Mouse (Mus musculus) MEL (cell line): ENCODE measurements at regions not wholly inside any gene's neighbourhood (a gene's known extent, or its start where the extent isn't known, plus 50 kb on each side); places are given as distances from the start of the nearest gene placed in this dataset.
"Not testable (repeated sequence)": the region's sequence is repeated elsewhere in the genome, so short reads cannot be mapped to it uniquely, and the experiment has no call there.

ENCODE experiments used
- DNase-seq: peaks from one replicate; pipeline ENCODE4 v3.0.0; 2011; ENCODE audit warnings: low read depth, low spot score
- H3K27ac ChIP-seq: 2 replicates; pipeline ENCODE4 v1.5.1; 2012; ENCODE audit warnings: low read depth, mild to moderate bottlenecking, control low read depth, low read length, moderate library complexity; ENCODE audit not compliant: control insufficient read depth
- H3K27me3 ChIP-seq, 2 experiments: fragments of 150-350 bp in 1 of 2; sonication (generic) in 1 of 2; 2 replicates each; pipeline ENCODE4 v1.6.1; 2012; ENCODE audit warnings: low read length in 2 of 2, mild to moderate bottlenecking in 2 of 2, improper control_type of control experiment in 1 of 2, moderate library complexity in 1 of 2; ENCODE audit not compliant: insufficient read depth in 2 of 2, control insufficient read depth in 1 of 2
- H3K36me3 ChIP-seq, 2 experiments: 2 replicates each; pipeline ENCODE4 v1.6.1; 2012 to 2014; ENCODE audit warnings: low read length in 2 of 2, improper control_type of control experiment in 1 of 2, inconsistent platforms in 1 of 2, mild to moderate bottlenecking in 1 of 2; ENCODE audit not compliant: insufficient read depth in 2 of 2, control insufficient read depth in 1 of 2
- H3K4me1 ChIP-seq, 2 experiments: fragments of 150-350 bp in 1 of 2; sonication (generic) in 1 of 2; 2 replicates each; pipeline ENCODE4 v1.6.1; 2012; ENCODE audit warnings: low read length in 2 of 2, improper control_type of control experiment in 1 of 2, mild to moderate bottlenecking in 1 of 2; ENCODE audit not compliant: insufficient read depth in 2 of 2, control insufficient read depth in 1 of 2
- H3K4me3 ChIP-seq, 2 experiments: fragments of 150-350 bp in 1 of 2; sonication (generic) in 1 of 2; 2 replicates each; pipeline ENCODE4 v1.5.1; 2012; ENCODE audit warnings: low read depth in 2 of 2, low read length in 2 of 2, mild to moderate bottlenecking in 2 of 2, moderate library complexity in 2 of 2, control low read depth in 1 of 2, improper control_type of control experiment in 1 of 2; ENCODE audit not compliant: control insufficient read depth in 1 of 2, insufficient read depth in 1 of 2
- H3K79me2 ChIP-seq: 2 replicates; pipeline ENCODE4 v1.6.1; 2012; ENCODE audit warnings: mild to moderate bottlenecking, low read length, moderate library complexity; ENCODE audit not compliant: control insufficient read depth, poor library complexity, insufficient read depth
- H3K9ac ChIP-seq: 2 replicates; pipeline ENCODE4 v1.6.1; 2012; ENCODE audit warnings: low read depth, mild to moderate bottlenecking, control low read depth, low read length, moderate library complexity; ENCODE audit not compliant: control insufficient read depth, poor library complexity, severe bottlenecking
- H3K9me3 ChIP-seq: fragments of 150-350 bp; sonication (generic); replicated peaks from 2 replicates; pipeline ENCODE4 v1.6.1; 2012; ENCODE audit warnings: mild to moderate bottlenecking, low read length, improper control_type of control experiment, moderate library complexity; ENCODE audit not compliant: insufficient read depth
- CHD1 ChIP-seq: IDR thresholded peaks from 2 replicates; pipeline ENCODE4 v1.6.1; 2012; ENCODE audit warnings: low read depth, mild to moderate bottlenecking, inconsistent platforms, low read length, improper control_type of control experiment
- E2F4 ChIP-seq: IDR thresholded peaks from 2 replicates; pipeline ENCODE4 v1.6.1; 2011; ENCODE audit warnings: low read depth, low read length, improper control_type of control experiment, borderline replicate concordance
- EP300 ChIP-seq, 2 experiments: IDR thresholded peaks; 2 replicates each; pipeline ENCODE4 v1.6.1; 2011; ENCODE audit warnings: improper control_type of control experiment in 2 of 2, low read length in 2 of 2, low read depth in 1 of 2, mild to moderate bottlenecking in 1 of 2
- ETS1 ChIP-seq: IDR thresholded peaks from 2 replicates; pipeline ENCODE4 v1.6.1; 2012; ENCODE audit warnings: low read depth, mild to moderate bottlenecking, inconsistent platforms, low read length, improper control_type of control experiment, moderate library complexity
- HCFC1 ChIP-seq: IDR thresholded peaks from 2 replicates; pipeline ENCODE4 v1.6.1; 2012; ENCODE audit warnings: low read depth, mild to moderate bottlenecking, inconsistent platforms, low read length, improper control_type of control experiment, moderate library complexity
- JUND ChIP-seq: IDR thresholded peaks from 2 replicates; pipeline ENCODE4 v1.6.1; 2011; ENCODE audit warnings: low read depth, mild to moderate bottlenecking, improper control_type of control experiment, low read length
- KAT2A ChIP-seq: conservative IDR thresholded peaks from 2 replicates; pipeline ENCODE4 v1.6.1; 2012; ENCODE audit warnings: low read depth, low read length, improper control_type of control experiment, inconsistent platforms
- MAZ ChIP-seq: IDR thresholded peaks from 2 replicates; pipeline ENCODE4 v1.6.1; 2012; ENCODE audit warnings: low read depth, mild to moderate bottlenecking, inconsistent platforms, low read length, improper control_type of control experiment
- MEF2A ChIP-seq: IDR thresholded peaks from 2 replicates; pipeline ENCODE4 v1.6.1; 2014; ENCODE audit warnings: low read depth, mild to moderate bottlenecking, inconsistent platforms, low read length, improper control_type of control experiment; ENCODE audit not compliant: poor library complexity, insufficient replicate concordance, severe bottlenecking; ENCODE audit errors: extremely low read depth
- MYB ChIP-seq: IDR thresholded peaks from 2 replicates; pipeline ENCODE4 v1.6.1; 2011; ENCODE audit warnings: mild to moderate bottlenecking, low read depth, low read length, improper control_type of control experiment
- NRF1 ChIP-seq: IDR thresholded peaks from 2 replicates; pipeline ENCODE4 v1.6.1; 2014; ENCODE audit warnings: low read depth, mild to moderate bottlenecking, inconsistent platforms, low read length, improper control_type of control experiment, moderate library complexity; ENCODE audit not compliant: poor library complexity, insufficient read depth, severe bottlenecking
- SMC3 ChIP-seq: IDR thresholded peaks from 2 replicates; pipeline ENCODE4 v1.6.1; 2011; ENCODE audit warnings: low read depth, low read length, improper control_type of control experiment
- TCF12 ChIP-seq: IDR thresholded peaks from 2 replicates; pipeline ENCODE4 v1.6.1; 2014; ENCODE audit warnings: low read depth, mild to moderate bottlenecking, inconsistent platforms, low read length, improper control_type of control experiment, moderate library complexity
- USF1 ChIP-seq: IDR thresholded peaks from 2 replicates; pipeline ENCODE4 v1.6.1; 2014; ENCODE audit warnings: low read depth, mild to moderate bottlenecking, inconsistent platforms, low read length, improper control_type of control experiment, moderate library complexity
- ZMIZ1 ChIP-seq: IDR thresholded peaks from 2 replicates; pipeline ENCODE4 v1.6.1; 2012; ENCODE audit warnings: low read depth, mild to moderate bottlenecking, inconsistent platforms, low read length, improper control_type of control experiment, moderate library complexity
- ZNF384 ChIP-seq: IDR thresholded peaks from 2 replicates; pipeline ENCODE4 v1.6.1; 2012; ENCODE audit warnings: low read depth, mild to moderate bottlenecking, inconsistent platforms, low read length, improper control_type of control experiment

GRCm38 (mm10) chr12:15410419-15410818, 406.3 kb downstream of the Trib2 start:
- H3K79me2 ChIP-seq = no peaks in the 10 kb centered on the region
- no peak for DNase-seq
- TF ChIP-seq USF1 (no peak), CHD1 (no peak), KAT2A (no peak), MAZ (no peak), TCF12 (no peak)
- no peaks in the 10 kb centered on the region for H3K36me3 ChIP-seq
- H3K4me3 ChIP-seq = no peak overlapping the region
- no peaks in the 10 kb centered on the region; a peak in 1 of 4 replicates for H3K27me3 ChIP-seq
- H3K9me3 ChIP-seq = no peaks in the 10 kb centered on the region
- H3K27ac ChIP-seq = no peak overlapping the region
- no peak overlapping the region for H3K9ac ChIP-seq
- H3K4me1 ChIP-seq = no peaks in the 10 kb centered on the region

GRCm38 (mm10) chr12:15407577-15407976, 409.1 kb downstream of the Trib2 start:
- H3K9me3 ChIP-seq, H3K27ac ChIP-seq, H3K27me3 ChIP-seq, H3K9ac ChIP-seq, H3K4me1 ChIP-seq, H3K4me3 ChIP-seq, H3K79me2 ChIP-seq, DNase-seq, H3K36me3 ChIP-seq: not testable (repeated sequence)

GRCm38 (mm10) chr12:15392641-15393040, 424.1 kb downstream of the Trib2 start:
- Histone ChIP-seq H3K9ac (no peak overlapping the region), H3K27ac (no peak overlapping the region), H3K79me2 (no peaks in the 10 kb centered on the region), H3K9me3 (no peaks in the 10 kb centered on the region), H3K36me3 (no peaks in the 10 kb centered on the region), H3K4me1 (no peaks in the 10 kb centered on the region), H3K27me3 (no peaks in the 10 kb centered on the region), H3K4me3 (no peak overlapping the region)
- TF ChIP-seq SMC3 = no peak
- DNase-seq = no peak

GRCm38 (mm10) chr12:15388574-15388973, 428.1 kb downstream of the Trib2 start:
- no peaks in the 10 kb centered on the region for H3K9me3 ChIP-seq
- no peak overlapping the region for H3K4me3 ChIP-seq
- no peaks in the 10 kb centered on the region for H3K36me3 ChIP-seq
- no peak for DNase-seq
- no peaks in the 10 kb centered on the region for H3K27me3 ChIP-seq
- TF ChIP-seq HCFC1 = no peak
- TF ChIP-seq EP300 (IDR thresholded peaks at IDR 0.05; ENCODE audit: low read depth in 1 of 2, low read length in 2 of 2) = no peak
- no peak for TF ChIP-seq ETS1
- TF ChIP-seq ZNF384 = no peak
- no peak for TF ChIP-seq ZMIZ1
- no peak for TF ChIP-seq TCF12
- TF ChIP-seq NRF1 = no peak
- TF ChIP-seq MYB = no peak
- no peak for TF ChIP-seq E2F4
- no peak for TF ChIP-seq MEF2A
- TF ChIP-seq USF1 = no peak
- TF ChIP-seq JUND = no peak
- no peak for TF ChIP-seq KAT2A
- H3K9ac ChIP-seq = no peak overlapping the region
- H3K4me1 ChIP-seq = no peaks in the 10 kb centered on the region
- H3K27ac ChIP-seq = no peak overlapping the region
- H3K79me2 ChIP-seq = no peaks in the 10 kb centered on the region
